Mouse (Mus musculus): ENCODE results near the gene Lage3.
"Not testable (repeated sequence)": the region's sequence is repeated elsewhere in the genome, so short reads cannot be mapped to it uniquely, and the experiment has no call there.

- not testable (repeated sequence) for TF ChIP-seq POLR2A (IDR thresholded peaks at IDR 0.05; ENCODE audit: low read depth, low read length); CTCF (IDR thresholded peaks at IDR 0.05; ENCODE audit: borderline replicate concordance, insufficient read depth, low read length)
Measured at GRCm38 (mm10) chrX:74357069-74357468, 3.7 kb upstream of the Lage3 start.
